Mouse (Mus musculus): ENCODE data around the gene Spen.
A peak's percentile ranks its signal among the peaks of the same experiment; 100 is the strongest.

Spen gene

DNA sequence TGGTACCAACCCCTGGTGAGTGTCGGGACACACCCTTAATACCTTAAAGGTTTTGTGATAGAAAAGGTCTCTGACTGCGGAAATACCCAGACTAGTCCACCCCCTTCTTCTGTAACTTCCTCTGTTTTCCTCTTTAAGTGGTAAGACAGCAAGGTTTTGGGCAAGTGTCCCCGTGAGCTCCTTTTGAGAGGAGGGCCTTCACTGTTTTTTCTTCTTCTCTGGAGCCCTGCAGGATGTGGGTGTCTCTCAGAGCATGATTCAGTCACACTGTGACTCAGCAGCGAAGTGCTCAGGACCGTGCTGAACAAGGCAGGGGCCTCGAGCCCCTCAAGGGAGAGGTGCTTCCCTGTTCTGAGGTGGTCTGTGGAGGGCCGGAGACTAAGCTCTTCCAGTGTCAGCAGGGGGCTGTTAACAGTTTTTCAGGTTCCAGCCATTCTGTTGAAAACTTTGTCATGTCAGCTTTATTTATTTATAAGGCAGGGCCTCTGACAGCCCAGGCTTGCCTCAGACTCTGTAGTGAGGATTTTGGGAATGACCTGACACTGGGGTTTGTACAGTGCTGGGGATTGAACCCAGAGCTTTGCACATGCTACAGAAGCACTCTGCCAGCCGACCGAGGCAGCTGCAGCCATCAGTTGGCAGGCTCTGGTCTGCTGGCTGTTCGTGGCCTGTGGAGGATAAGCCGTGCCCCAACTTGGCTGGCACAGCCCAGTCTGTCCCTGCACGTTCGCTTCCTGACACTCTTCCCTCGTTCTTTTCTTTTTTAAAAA is 83.6 kb downstream of the Spen start:
- DNase-seq (ENCODE audit: low read depth, low spot score): no peak

DNA sequence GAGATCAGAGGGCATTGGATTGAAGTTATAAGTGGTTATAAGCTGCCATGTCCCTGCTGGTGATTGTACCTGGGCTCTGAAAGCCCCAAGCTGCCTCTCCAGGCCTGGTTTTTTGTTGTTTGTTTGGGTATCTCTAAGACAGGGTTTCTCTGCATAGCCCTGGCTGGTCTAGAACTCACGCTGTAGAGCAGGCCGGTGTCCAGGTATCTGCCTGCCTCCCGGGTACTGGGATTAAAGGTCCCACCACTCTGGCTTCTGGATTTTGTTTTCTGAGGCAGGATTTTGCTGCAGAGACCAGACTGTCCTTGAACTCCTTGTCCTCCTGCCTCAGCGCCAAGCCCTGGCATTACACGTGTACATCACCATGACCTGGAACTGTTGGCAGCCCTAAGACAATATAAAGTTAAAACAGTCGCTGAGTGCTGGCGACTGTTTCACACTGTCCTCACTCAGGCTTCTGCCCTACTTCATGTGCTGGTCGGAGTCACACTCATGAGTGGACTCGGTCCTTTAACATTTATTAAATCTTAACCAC is 86.4 kb downstream of the Spen start:
- DNase-seq (ENCODE audit: low read depth, low spot score): no peak

DNA sequence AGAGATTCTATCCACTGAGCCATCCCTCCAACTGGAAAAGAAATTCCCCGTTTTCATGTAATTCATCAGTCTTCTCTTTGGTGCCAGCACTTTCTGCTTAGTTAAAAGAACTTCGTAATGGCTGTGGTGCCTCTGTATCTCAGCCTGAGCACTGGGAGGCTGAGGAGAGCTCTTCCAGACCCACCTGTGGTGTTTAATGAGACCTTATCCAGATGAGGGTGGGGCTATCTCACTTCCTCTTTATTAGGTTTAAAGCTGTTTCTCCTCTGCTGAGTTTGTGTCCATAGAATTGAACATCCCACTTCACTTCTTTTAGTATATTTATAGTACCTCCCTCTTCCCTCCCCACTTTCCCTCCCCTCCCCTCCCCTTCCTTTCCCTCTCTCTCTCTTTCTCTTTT is 87.1 kb downstream of the Spen start:
- DNase-seq (ENCODE audit: low read depth, low spot score): no peak

DNA sequence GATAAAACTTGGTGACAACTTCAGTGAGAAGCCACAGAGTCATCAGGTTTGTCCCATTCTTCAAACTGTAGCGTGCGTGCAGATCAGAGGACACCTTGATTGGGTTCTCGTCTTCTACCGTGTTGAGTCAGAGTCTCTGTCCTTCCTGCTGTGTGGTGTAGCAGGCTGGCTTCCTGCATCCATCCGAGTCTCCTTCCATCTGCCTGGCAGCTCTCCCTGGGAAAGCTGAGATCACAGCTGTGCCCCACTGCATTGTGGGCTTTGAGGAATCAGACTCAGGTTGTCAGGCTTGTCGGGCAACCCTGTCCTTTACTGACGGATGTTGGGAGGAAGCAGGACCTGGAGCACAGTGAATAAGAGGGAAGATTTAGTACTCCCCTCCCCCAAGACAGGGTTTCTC is 92.2 kb downstream of the Spen start:
- DNase-seq (ENCODE audit: low read depth, low spot score): no peak

GRCm38 (mm10) chr4:141445328-141445720 is 93.1 kb downstream of the Spen start:
- no peak for DNase-seq (ENCODE audit: low read depth, low spot score)

GRCm38 (mm10) chr4:141444451-141445327 is 93.7 kb downstream of the Spen start, which contains the start of gene Zbtb17:
Gene Zbtb17, plus strand, starts transcription at chr4:141444654.
- peak; percentile 89 for DNase-seq (ENCODE audit: low read depth, low spot score)

DNA sequence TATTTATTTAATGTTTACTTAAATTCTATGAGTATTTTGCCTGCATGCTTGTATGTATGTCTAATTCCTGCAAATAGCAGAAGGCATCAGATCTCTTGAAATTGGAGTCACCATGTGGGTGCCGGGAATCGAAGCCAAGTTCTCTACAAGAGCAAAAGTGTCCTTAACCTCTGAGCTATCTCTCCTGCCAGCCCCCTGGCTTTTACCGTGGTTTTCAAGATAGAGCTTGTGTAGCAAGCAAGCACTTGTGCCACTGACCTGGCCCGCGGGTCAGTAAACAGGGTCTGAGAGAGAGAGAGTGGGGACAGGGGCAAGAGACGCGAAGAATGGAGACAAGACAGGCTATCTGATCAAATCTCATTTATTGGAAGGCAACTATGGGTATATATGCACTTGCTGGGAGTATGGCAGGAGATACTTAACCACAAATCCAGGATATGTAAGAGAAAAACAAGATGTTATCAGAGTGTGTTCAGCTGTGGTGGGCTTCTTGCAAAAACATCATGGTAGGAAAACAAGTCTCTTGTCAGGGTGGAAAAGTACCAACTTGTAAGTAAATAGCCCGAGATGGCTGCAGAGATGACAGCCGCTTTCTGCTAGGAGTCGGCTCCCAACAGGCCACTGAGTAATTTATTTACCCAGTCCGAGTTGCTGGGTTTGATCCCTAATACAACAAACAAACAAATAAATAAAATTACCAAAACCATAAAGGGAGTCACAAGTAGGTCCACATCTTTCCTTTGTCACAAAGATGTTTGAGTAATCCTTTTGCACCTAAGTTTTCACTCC is 94.6 kb downstream of the Spen start:
- no peak for DNase-seq (ENCODE audit: low read depth, low spot score)

GRCm38 (mm10) chr4:141440877-141441276 is 97.5 kb downstream of the Spen start:
- no peak for DNase-seq (ENCODE audit: low read depth, low spot score)

DNA sequence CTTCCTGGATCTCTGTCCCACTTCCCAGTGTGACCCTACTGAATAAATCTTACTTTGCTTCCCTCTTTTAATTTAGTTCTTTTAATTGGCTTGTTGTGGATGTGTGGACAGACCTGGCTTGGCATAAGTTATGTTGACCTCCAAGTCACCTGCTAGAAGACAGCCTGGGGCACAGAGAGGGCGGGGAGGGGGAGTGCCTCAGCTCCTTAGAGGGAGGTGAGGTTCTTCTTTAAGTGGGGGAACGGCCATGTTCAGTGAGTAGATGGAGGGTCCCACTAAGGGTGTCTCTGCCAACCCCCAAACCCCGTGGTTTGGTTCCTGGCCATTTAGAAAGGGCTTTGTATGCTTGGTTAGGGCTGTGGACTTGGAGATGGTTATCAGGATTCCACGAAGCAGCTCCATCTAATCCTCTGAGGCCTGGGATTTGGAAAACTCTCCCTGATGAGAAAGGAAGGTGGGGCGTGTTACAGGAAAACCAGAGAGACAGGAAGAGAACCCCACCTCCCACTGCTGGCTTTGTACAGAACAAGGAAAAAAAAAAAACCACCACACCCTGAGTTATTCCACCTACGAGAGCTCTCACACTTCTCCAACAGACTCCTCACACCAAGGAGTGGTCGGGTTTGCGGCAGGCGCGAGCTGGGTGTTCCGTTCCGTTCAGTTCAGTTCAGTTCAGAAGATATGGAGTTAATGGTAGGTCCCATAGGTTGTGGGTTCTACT is 99.2 kb downstream of the Spen start:
- no peak for DNase-seq (ENCODE audit: low read depth, low spot score)

GRCm38 (mm10) chr4:141435974-141436373 is 102.4 kb downstream of the Spen start, which contains the start of gene Srarp:
Gene Srarp, minus strand, starts transcription at chr4:141436105.
- no peak for DNase-seq (ENCODE audit: low read depth, low spot score)

DNA sequence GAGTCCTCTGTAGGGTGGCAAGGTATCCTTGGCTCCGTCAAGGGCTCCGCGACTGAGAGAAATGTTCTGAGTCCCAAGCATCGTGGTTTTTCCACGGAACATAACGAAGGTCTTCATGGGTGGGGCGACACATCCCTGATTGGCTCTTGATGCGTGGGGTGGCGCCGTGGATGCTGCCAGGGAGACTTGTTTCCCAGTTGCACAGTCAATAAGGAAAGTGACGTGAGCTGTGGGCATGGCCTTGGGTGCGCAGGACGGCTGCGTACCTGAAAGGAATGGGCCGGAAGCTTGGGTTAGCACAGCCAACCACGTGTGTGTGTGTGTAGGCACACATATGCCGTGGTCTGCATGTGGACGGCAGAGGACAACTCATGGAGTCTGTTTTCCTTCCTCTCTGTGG is 105.2 kb downstream of the Spen start:
- no peak for DNase-seq (ENCODE audit: low read depth, low spot score)

GRCm38 (mm10) chr4:141432666-141433065 is 105.7 kb downstream of the Spen start:
- DNase-seq (ENCODE audit: low read depth, low spot score): no peak

- DNase-seq (ENCODE audit: low read depth, low spot score): peak; percentile 68
These were observed 107.4 kb downstream of the Spen start for GRCm38 (mm10) chr4:141430997-141431396.

GRCm38 (mm10) chr4:141429847-141430246 is 108.5 kb downstream of the Spen start:
- no peak for DNase-seq (ENCODE audit: low read depth, low spot score)

DNA sequence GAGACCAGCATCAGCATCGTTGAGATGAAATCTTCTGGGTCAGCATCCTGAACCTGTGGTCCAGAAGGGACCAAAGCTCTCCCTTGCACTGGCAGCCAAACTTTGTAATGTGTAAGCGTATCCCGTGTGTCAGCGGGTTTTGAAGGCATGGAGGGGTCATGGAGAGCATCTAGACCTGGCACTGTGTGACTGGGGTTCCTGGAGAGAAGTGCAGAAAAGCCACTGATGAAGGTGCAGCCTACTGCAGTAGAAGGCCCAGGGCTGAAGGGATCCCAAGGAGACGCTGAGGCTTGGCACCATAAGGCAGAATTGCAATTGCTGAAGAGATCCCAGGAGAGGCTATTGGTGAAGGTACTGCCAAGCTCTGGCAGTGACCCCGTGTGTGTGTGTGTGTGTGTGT is 109.0 kb downstream of the Spen start:
- no peak for DNase-seq (ENCODE audit: low read depth, low spot score)

DNA sequence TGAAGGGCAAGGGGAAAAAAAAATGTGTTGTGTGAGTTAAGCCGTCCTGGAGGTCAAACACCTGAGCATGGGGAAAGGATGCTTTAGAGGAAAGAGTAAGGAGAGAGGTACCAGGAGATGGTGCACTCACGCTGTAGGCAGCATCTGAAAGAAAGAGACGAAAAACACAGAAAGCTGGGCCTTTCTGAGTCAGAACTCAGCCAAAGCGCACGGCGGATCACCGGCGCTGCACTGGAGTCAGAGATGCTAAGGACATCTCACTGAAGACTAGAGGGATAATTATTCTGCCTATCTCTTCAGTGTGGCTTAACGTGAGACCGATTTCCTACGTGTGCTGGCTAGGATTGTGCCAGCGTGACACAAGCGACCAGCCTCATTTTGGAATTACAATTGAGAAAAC is 110.5 kb downstream of the Spen start:
- DNase-seq (ENCODE audit: low read depth, low spot score): no peak

- DNase-seq (ENCODE audit: low read depth, low spot score): no peak
These were observed 111.3 kb downstream of the Spen start for GRCm38 (mm10) chr4:141426796-141427745.

DNA sequence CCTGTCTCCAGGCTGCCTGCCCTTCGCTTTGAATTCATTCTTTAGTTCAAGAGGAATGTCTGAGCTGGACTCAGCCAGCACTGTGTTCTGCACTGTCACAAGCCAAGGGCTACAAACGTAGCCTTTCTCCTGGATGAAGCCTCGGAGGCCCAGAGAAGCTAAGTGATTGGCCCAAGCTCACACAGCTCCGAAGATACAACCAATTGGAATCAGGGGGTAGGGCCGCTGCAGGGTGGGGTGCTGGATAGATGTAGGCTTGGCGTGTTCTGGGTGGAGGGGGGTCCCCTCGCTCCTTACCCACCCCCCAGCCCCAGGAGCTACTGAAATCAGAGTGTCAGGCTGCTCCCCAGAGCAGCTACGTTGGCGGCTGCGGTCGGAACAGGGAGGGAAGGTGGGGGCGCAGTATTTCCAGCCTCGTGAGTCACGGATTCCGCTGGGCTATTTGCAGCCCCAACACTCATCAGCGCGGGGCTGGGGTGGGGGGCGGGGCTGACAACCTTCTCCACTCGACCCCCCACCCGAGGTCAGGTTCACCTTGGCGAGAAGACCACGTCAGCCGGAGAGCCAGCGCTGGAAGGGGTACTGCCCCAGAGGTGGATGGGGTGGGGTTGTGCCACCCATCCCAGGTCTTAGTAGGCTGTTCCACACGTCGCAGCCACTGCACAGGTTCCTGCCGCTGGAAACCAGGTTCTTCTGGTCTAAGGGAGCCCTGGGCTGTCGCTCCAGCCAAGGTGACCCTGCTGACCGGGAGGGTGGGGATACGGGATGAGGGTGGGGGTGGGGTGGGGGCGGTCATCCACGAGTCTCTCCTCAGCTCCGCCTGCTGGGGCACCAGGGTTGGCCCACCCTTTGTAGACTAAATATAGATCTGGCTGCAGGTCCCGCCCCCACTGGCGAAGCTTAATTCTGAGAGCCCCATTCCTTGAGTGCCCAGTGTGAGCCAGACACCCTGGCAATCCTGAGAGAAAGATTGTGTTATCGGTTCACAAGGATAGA is 112.6 kb downstream of the Spen start:
- peak; percentile 75 for DNase-seq (ENCODE audit: low read depth, low spot score)

Data from skeletal muscle tissue, adult 2 months (tissue).